Mouse (Mus musculus) layer of hippocampus, adult 11-12 months (tissue): ENCODE results near the gene Tbc1d17.
A peak's percentile ranks its signal among the peaks of the same experiment; 100 is the strongest.

ENCODE experiments used
- DNase-seq: peaks from one replicate; pipeline ENCODE4 v3.0.0; 2022; ENCODE audit warnings: low spot score

The Tbc1d17 gene

DNA sequence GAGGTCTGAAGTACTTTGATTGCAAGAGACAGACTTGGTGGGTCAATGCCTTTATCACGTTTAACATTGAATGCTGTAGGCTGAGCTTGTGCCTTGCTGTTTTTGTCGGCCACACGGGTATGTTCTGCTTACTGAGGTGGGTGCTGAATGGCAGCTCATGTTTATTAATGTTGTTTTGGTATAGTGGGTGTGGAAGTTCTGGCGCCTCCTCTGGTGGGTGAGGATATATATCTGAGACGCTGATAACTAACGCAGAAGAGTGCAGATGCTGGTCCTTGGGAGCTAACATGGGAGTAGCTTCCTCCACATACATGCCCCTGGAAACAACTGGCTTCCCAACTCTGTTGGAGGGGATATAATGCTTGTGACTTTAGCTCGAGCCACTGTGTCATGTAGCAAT, 25.5 kb downstream of the Tbc1d17 start:
- no peak for DNase-seq

- DNase-seq = peak; percentile 2
These were observed 27.0 kb downstream of the Tbc1d17 start for GRCm38 (mm10) chr7:44821666-44822448.

- DNase-seq = no peak
These were observed 28.4 kb downstream of the Tbc1d17 start for GRCm38 (mm10) chr7:44820525-44820924.

DNA sequence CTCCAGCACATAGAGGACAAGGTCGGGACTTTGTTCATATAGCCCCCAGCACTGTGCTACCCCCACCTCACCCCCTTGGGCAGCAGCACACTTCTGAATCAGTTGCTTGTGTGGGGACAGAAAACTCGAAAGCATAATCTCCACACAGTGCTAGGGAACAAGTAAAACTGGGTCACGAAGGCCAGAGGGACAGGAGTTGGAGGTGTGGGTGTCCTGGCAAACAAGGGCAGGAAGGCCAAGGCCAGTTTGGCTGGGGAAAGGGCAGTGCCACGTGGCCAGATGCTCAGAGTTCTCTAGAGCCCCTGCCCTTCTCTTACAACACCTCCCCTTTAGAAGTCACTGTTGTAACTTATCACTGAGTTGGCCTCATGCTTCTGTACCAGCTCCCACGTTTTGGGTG, 29.0 kb downstream of the Tbc1d17 start:
- DNase-seq = peak; percentile 1

GRCm38 (mm10) chr7:44819391-44819790, 29.5 kb downstream of the Tbc1d17 start:
- DNase-seq = peak; percentile 1

DNA sequence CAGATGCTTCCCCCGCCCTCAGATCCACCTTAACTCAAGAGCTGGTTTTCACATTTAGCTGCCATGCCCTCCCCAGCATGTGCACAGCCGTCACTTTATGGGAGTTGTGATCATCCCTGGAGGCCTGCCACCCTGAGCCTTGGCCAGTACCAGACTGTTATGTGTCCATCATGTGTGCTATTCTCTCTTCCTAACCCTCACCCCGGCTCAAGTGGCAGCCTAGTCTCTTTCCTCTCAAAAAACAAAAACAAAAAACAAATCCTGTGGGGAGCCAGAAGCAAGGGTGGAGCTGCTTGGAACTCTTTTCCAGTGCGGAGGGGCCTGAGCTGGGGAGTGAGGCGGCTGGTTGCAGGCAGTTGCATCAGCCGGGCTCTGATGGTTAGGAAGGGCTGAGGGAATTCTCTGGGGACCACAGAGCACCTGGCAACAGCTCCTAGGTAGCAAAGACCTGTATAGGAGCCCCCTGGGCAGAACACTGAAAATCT, 30.1 kb downstream of the Tbc1d17 start:
- DNase-seq = peak; percentile 28

DNA sequence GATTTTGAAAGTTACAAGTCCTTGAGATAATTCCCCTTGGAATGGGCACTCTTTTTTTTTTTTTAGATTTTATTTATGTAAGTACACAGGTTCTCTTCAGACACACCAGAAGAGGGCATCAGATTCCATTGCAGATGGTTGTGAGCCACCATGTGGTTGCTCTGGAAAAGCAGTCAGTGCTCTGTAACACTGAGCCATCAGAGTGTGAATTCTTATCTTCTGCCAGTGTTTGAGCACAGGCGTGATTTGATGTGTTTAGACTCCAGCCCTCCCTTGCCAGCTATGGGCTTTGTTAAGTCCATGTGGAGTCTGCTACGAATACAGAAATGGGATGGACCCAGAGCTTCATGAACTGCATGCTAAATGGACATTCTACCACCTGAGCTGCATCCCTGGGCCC, 30.7 kb downstream of the Tbc1d17 start:
- peak; percentile 6 for DNase-seq

- no peak for DNase-seq
These were observed 31.4 kb downstream of the Tbc1d17 start for GRCm38 (mm10) chr7:44817441-44817840.

DNA sequence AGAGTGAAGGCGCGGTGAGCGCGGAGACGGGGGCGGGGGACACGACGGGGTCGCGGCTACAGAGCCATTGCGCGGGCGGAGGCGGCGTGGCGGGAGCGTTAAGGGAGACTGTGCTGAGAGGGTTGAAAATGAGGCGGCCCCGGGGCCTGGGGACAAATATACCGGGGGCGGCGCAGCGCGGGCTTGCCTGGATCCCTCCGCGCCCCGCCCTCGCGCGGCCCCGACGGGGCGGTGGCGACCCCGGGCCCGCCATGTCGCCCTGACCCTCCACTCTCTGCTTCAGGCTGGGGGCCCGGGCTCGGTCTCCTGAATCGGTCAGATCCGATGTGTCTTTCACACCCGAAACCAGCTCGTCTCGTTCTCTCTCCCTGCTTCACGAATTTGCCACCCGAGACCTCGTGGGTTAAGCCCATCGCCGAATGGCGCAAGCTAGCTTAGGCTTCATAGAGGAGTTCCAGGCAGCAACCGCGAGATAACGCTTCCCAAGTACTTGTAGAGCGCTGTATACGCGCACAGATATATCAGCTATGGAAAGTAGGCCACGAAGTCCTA, 32.3 kb downstream of the Tbc1d17 start, which contains the start of gene Atf5:
Atf5 (minus strand) TSS at position 189 of the 552 bp plus-strand sequence.
- DNase-seq = no peak

GRCm38 (mm10) chr7:44815721-44816469, 33.0 kb downstream of the Tbc1d17 start, which contains the start of the genes Nup62 and Il4i1:
Nup62 (plus strand) TSS chr7:44816088.
Il4i1 (plus strand) TSS chr7:44816387.
- DNase-seq = peak; percentile 99

GRCm38 (mm10) chr7:44814952-44815553, 33.8 kb downstream of the Tbc1d17 start:
- peak; percentile 20 for DNase-seq

- DNase-seq = peak; percentile 2
These were observed 34.5 kb downstream of the Tbc1d17 start for GRCm38 (mm10) chr7:44814423-44814822.

DNA sequence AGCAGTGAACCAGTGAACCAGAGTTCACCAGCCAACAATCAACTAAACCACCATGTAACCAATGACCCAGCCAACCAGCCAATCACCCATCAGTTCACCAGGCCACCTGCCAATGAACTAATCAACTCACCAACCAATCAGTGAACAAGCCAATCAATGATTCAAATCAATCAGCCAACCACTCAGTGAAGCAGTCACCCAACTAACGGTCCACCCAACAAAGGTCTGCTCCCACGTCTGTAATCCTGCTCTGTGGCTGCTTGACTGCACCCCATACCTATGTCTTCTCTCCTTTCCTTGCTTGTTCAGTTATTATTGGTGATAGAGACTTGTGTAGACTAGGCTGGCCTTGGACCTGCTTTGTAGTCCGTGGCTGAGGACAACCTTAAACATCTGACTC, 34.9 kb downstream of the Tbc1d17 start:
- peak; percentile 2 for DNase-seq

GRCm38 (mm10) chr7:44812651-44813325, 36.1 kb downstream of the Tbc1d17 start:
- DNase-seq = no peak

DNA sequence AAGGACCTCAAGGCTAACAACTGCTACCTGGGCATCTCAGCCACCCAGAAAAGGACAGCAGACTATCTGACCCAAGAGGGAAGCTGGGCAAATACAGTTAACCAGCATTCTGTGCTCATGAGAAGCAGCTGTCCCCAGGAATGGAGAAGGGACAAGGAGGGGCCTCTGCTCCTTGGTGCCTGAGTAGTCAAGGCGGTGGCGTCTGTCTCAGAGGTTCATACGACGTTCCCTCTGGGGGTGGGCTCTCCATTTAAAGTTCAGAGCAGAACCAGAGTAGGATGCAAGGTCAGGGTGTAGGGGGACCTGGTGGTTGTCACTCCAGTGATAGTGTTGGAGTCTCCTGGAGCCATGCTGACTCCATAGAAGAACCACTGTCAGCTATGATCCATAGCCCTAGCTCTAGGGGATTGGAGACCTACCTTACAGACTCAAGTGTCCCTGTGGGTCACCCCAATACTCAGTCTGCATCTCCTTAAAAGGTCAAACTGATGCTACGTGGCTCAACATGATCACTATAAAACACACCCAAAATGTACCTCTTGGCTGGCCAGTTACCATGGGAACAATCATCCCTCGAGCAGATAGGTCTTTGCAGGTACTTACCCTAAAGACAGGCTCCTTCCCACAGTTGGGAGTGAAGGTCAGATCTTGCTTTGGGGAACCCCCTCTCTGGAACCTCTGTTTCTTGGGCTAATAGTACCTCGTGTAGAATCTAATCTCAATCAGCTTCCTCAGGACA, 37.9 kb downstream of the Tbc1d17 start:
- DNase-seq = no peak

DNA sequence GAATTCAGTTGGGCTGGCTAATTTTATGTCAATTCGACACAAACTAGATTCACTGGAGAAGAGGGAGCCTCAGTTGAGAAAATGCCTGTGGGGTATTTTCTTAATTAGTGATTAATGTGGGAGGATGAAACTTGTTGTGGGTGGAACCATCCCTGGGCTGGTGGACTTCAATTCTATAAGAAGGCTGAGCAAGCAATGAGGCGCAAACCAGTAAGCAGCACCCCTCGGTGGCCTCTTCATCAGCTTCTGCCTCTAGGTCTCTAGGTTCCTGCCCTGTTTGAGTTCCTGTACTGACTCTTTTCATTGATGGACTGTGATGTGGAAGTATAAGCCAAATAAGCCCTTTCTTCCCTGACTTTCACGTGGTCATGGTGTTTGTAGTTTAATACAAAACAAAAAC, 38.5 kb downstream of the Tbc1d17 start:
- no peak for DNase-seq

GRCm38 (mm10) chr7:44809466-44809865, 39.4 kb downstream of the Tbc1d17 start:
- no peak for DNase-seq

DNA sequence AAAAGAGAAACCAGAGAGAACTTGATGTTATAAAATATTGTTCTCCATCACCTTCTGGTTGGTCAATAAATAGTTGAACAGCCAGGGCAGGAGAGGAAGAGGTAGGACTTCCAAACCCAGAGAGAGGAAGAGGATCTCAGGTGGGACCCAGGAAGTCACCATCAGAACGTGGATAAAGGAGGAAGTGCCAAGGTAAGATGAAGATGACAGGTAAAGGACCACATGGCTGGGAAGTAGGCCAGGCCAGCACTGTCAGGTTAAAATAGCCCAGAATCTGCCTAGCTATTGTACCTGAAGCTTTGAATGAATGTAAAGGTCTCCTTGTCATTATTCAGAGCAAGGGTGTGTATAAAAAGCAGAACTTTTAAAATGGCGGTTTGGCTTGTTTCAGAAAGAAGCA, 40.0 kb downstream of the Tbc1d17 start:
- no peak for DNase-seq

GRCm38 (mm10) chr7:44792781-44793180, 56.1 kb downstream of the Tbc1d17 start:
- DNase-seq = no peak

GRCm38 (mm10) chr7:44790066-44790465, 58.8 kb downstream of the Tbc1d17 start:
- DNase-seq = no peak

- DNase-seq = no peak
These were observed 59.3 kb downstream of the Tbc1d17 start for GRCm38 (mm10) chr7:44789531-44789930.
